Mouse (Mus musculus) thymus, postnatal 4 days (tissue): ENCODE results near the gene Pcdh15.

Experiments used
- DNase-seq: peaks from one replicate; pipeline ENCODE4 v3.0.0; 2021

The Pcdh15 gene

GRCm38 (mm10) chr10:74339247-74340160 is 1240.4 kb downstream of the Pcdh15 start:
- no peak for DNase-seq

GRCm38 (mm10) chr10:74359526-74359925 is 1260.4 kb downstream of the Pcdh15 start:
- DNase-seq = no peak

GRCm38 (mm10) chr10:74378697-74379096 is 1279.6 kb downstream of the Pcdh15 start:
- DNase-seq = no peak

- DNase-seq = no peak
These were observed 1280.4 kb downstream of the Pcdh15 start for GRCm38 (mm10) chr10:74379276-74380134.

GRCm38 (mm10) chr10:74387538-74388499 is 1288.7 kb downstream of the Pcdh15 start:
- no peak for DNase-seq

GRCm38 (mm10) chr10:74403111-74403510 is 1304.0 kb downstream of the Pcdh15 start:
- DNase-seq = no peak

- no peak for DNase-seq
These were observed 1314.9 kb downstream of the Pcdh15 start for GRCm38 (mm10) chr10:74414021-74414420.

- no peak for DNase-seq
These were observed 1315.8 kb downstream of the Pcdh15 start for GRCm38 (mm10) chr10:74414945-74415344.

- no peak for DNase-seq
These were observed 1316.2 kb downstream of the Pcdh15 start for GRCm38 (mm10) chr10:74415359-74415758.

GRCm38 (mm10) chr10:74415949-74416348 is 1316.8 kb downstream of the Pcdh15 start:
- no peak for DNase-seq

- no peak for DNase-seq
These were observed 1350.9 kb downstream of the Pcdh15 start for GRCm38 (mm10) chr10:74450069-74450468.

- no peak for DNase-seq
These were observed 1364.8 kb downstream of the Pcdh15 start for GRCm38 (mm10) chr10:74463972-74464371.

- no peak for DNase-seq
These were observed 1381.6 kb downstream of the Pcdh15 start for GRCm38 (mm10) chr10:74480779-74481178.

GRCm38 (mm10) chr10:74512315-74512714 is 1413.2 kb downstream of the Pcdh15 start:
- no peak for DNase-seq

GRCm38 (mm10) chr10:74513743-74514142 is 1414.6 kb downstream of the Pcdh15 start:
- DNase-seq = no peak

GRCm38 (mm10) chr10:74538371-74538770 is 1439.2 kb downstream of the Pcdh15 start:
- DNase-seq = no peak

GRCm38 (mm10) chr10:74555326-74555725 is 1456.2 kb downstream of the Pcdh15 start:
- DNase-seq = no peak

GRCm38 (mm10) chr10:74569603-74570002 is 1470.5 kb downstream of the Pcdh15 start:
- no peak for DNase-seq

GRCm38 (mm10) chr10:74579924-74580323 is 1480.8 kb downstream of the Pcdh15 start:
- DNase-seq = no peak

GRCm38 (mm10) chr10:74591799-74592198 is 1492.7 kb downstream of the Pcdh15 start:
- DNase-seq = no peak

- DNase-seq = no peak
These were observed 1508.5 kb downstream of the Pcdh15 start for GRCm38 (mm10) chr10:74607683-74608082.

GRCm38 (mm10) chr10:74621837-74622236 is 1522.7 kb downstream of the Pcdh15 start:
- DNase-seq = no peak
